Mouse (Mus musculus): ENCODE data around the gene Vmn1r78. TPM values are rescaled to one million over a fixed set of nuclear protein-coding genes. Genes with fewer than 3 reads are reported as not detected.

The Vmn1r78 gene
- not detected in 2 replicates for polyA plus RNA-seq (2012; rRNA removed)

DNA sequence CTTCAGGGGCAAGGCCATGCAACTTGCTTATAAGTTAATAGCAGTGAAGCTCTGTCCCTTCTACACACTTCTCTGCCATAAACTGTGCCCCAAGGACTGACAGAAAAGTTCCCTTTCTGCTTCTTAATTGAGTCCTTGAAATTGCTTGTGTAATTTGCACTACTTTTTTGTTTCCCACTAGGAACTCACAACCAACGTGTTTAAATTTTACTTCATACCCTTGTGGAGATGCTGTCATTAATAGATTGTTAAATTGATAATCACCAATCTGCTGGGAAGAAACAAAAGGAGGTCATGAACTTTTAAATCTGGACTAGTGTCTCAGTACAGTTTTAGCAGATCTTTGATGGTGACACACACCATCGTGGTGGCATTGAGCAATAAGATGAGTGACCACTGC, at the start of gene Vmn1r78:
Vmn1r78 (plus strand) TSS at position 301 of the 400 bp plus-strand sequence.

DNA sequence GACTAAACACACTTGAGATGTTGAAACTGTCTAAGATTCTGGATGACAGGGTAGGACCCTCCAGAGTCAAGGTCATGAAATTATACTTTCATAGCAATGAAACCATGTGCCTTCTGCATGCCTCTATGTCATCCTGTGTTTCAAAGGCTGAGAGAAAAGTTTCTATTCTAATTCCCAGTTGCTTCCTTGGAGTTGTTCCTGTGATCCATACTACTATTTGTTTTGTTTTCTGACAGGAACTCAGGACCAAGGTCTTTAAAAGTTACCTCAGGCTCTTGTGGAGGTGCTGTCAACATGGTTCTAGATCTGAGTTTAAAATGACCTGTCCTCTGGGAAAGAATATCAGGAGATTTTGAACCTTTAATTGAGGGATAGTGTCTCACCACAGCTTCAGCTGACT, 20.9 kb downstream of the Vmn1r78 start, which contains the start of gene Vmn1r79:
Vmn1r79 (plus strand) TSS at position 301 of the 400 bp plus-strand sequence.

DNA sequence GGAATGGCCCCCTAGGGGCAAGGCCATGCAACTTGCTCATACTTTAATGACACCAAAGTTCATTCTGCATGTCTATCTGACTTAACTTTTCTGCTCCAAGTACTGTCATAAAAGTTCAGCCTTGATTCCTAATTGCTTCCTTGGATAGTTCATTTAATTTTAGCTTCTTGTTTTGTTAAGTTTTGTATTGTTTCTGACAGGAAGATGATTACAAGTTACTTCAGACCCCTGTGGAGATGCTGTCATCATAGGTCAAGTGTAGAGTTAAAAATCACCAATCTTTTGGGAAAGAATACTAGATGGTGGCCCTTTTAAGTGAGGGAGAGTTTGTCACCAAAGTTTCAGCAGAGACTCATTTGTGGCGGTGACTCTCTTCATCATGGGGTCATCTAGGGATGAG, 38.9 kb downstream of the Vmn1r78 start, which contains the start of gene Vmn1r80:
Vmn1r80 (plus strand) TSS at position 301 of the 400 bp plus-strand sequence.

Other genes starting within 250 kb of the Vmn1r78 start
- not detected in 2 replicates for gene Vmn1r76, start 212.0 kb upstream of the Vmn1r78 start, polyA plus RNA-seq (2012; rRNA removed)
- not detected in 2 replicates for gene Vmn1r77, start 113.5 kb upstream of the Vmn1r78 start, polyA plus RNA-seq (2012; rRNA removed)
- not detected in 2 replicates for gene Vmn1r79, start 21.0 kb downstream of the Vmn1r78 start, polyA plus RNA-seq (2012; rRNA removed)
- not detected in 2 replicates for gene Vmn1r80, start 39.0 kb downstream of the Vmn1r78 start, polyA plus RNA-seq (2012; rRNA removed)
- gene Vmn1r81, start 118.0 kb downstream of the Vmn1r78 start, polyA plus RNA-seq (2012; rRNA removed), result not detected in 2 replicates
- gene Vmn1r82, start 150.2 kb downstream of the Vmn1r78 start, polyA plus RNA-seq (2012; rRNA removed), result not detected in 2 replicates
- not detected in 2 replicates for gene Vmn1r83, start 179.2 kb downstream of the Vmn1r78 start, polyA plus RNA-seq (2012; rRNA removed)
- not detected in 2 replicates for gene Vmn1r84, start 219.0 kb downstream of the Vmn1r78 start, polyA plus RNA-seq (2012; rRNA removed)